Mouse (Mus musculus) lung, embryonic 16.5 days (tissue): ENCODE data around the gene Ptbp2. TPM values are rescaled to one million over a fixed set of nuclear protein-coding genes. Genes with fewer than 3 reads are reported as not detected.

ENCODE experiments used
- ATAC-seq: fragments of 200-750 bp; cut with Nextera tagmentation; 2 replicates; pipeline ENCODE4 v1.8.0; 2017; ENCODE audit warnings: low read depth, mild to moderate bottlenecking, moderate library complexity
- H3K27ac ChIP-seq: fragments of 300-500 bp; sonication (generic); 2 replicates; pipeline ENCODE4 v1.5.1; 2014; ENCODE audit warnings: mild to moderate bottlenecking, control low read depth, low read length
- H3K27me3 ChIP-seq: fragments of 300-500 bp; sonication (generic); 2 replicates; pipeline ENCODE4 v1.6.1; 2014; ENCODE audit warnings: low read depth, low read length, mixed read lengths; ENCODE audit not compliant: control insufficient read depth, insufficient read depth
- H3K36me3 ChIP-seq: fragments of 300-500 bp; sonication (generic); 2 replicates; pipeline ENCODE4 v1.6.1; 2014; ENCODE audit warnings: low read length; ENCODE audit not compliant: control insufficient read depth, insufficient read depth
- H3K4me1 ChIP-seq: fragments of 300-500 bp; sonication (generic); replicated peaks from 2 replicates; pipeline ENCODE4 v1.6.1; 2014; ENCODE audit warnings: low read length, mixed read lengths; ENCODE audit not compliant: control insufficient read depth, insufficient read depth
- H3K4me2 ChIP-seq: fragments of 300-500 bp; sonication (generic); 2 replicates; pipeline ENCODE4 v1.6.1; 2014; ENCODE audit warnings: low read depth, low read length, control low read depth
- H3K4me3 ChIP-seq: fragments of 300-500 bp; sonication (generic); 2 replicates; pipeline ENCODE4 v1.5.1; 2014; ENCODE audit warnings: mild to moderate bottlenecking, low read length, control low read depth
- H3K9ac ChIP-seq: fragments of 300-500 bp; sonication (generic); 2 replicates; pipeline ENCODE4 v1.6.1; 2014; ENCODE audit warnings: low read length, control low read depth
- H3K9me3 ChIP-seq: fragments of 300-500 bp; sonication (generic); 2 replicates; pipeline ENCODE4 v1.6.1; 2016; ENCODE audit warnings: low read length; ENCODE audit not compliant: control insufficient read depth
- WGBS: fragments of 180-500 bp; shearing (Covaris S2); extraction: QIAGEN DNeasy Blood & Tissue Kit; methylation state at CpG from one replicate; pipeline ENCODE4 v1.1.7; 2014; 5-methylcytosine and 5-hydroxymethylcytosine counted together
- polyA plus RNA-seq: library from polyadenylated mRNA; unstranded; fragments of >200 nt; fragmentation: Nextera tagmentation; extraction: Ambion mirVana; gene quantifications from 2 replicates; pipeline ENCODE4 v1.2.1, GENCODE M21; 2015

Gene Ptbp2
- polyA plus RNA-seq, 1 experiment from 2014 or later, result 48.2 TPM

GRCm38 (mm10) chr3:119776129-119776528 lies 8.1 kb downstream of the Ptbp2 start:
- ATAC-seq, result no peak
- Histone ChIP-seq H3K4me1 (peaks cover 12% of the 10 kb centered on the region), H3K9me3 (no peaks in the 10 kb centered on the region), H3K4me2 (no peak overlapping the region), H3K27ac (no peak overlapping the region), H3K4me3 (no peak overlapping the region), H3K9ac (no peak overlapping the region), H3K27me3 (no peaks in the 10 kb centered on the region), H3K36me3 (no peaks in the 10 kb centered on the region; the same call in 1 of the 2 replicates)
- 79% methylated on average over 5 of the region's 5 CpGs for WGBS

- Histone ChIP-seq H3K27me3 (no peaks in the 10 kb centered on the region), H3K9ac (no peak overlapping the region)
- 84% methylated on average over 2 of the region's 2 CpGs for WGBS
Observed at GRCm38 (mm10) chr3:119772789-119773188, 11.5 kb downstream of the Ptbp2 start.

GRCm38 (mm10) chr3:119763772-119764171 lies 20.5 kb downstream of the Ptbp2 start:
- no peak for ATAC-seq
- Histone ChIP-seq H3K9ac (no peak overlapping the region), H3K27me3 (no peaks in the 10 kb centered on the region), H3K36me3 (peaks cover 8% of the 10 kb centered on the region), H3K4me1 (no peaks in the 10 kb centered on the region), H3K27ac (no peak overlapping the region), H3K4me3 (no peak overlapping the region), H3K9me3 (peaks cover 3% of the 10 kb centered on the region; the same call in 1 of the 2 replicates), H3K4me2 (no peak overlapping the region)
- WGBS, result 82% methylated on average over 2 of the region's 2 CpGs

More at GRCm38 (mm10) chr3:119772789-119773188, 11.5 kb downstream of the Ptbp2 start:
- H3K36me3 ChIP-seq, result peaks cover 2% of the 10 kb centered on the region
- no peaks in the 10 kb centered on the region for H3K4me1 ChIP-seq
- H3K27ac ChIP-seq, result no peak overlapping the region
- H3K4me3 ChIP-seq, result no peak overlapping the region
- H3K9me3 ChIP-seq, result 0 out of 2 replicates have a peak, but pooled peaks cover 3% of the 10 kb centered on the region
- no peak for ATAC-seq
- no peak overlapping the region for H3K4me2 ChIP-seq

- no peaks in the 10 kb centered on the region for H3K4me1 ChIP-seq
- H3K4me2 ChIP-seq, result no peak overlapping the region
- ATAC-seq, result no peak
- H3K9ac ChIP-seq, result no peak overlapping the region
- peaks cover 6% of the 10 kb centered on the region for H3K36me3 ChIP-seq
- no peaks in the 10 kb centered on the region for H3K27me3 ChIP-seq
- H3K27ac ChIP-seq, result no peak overlapping the region
- no peaks in the 10 kb centered on the region; the same call in 1 of the 2 replicates for H3K9me3 ChIP-seq
- 91% methylated on average over 3 of the region's 3 CpGs for WGBS
- no peak overlapping the region for H3K4me3 ChIP-seq
Observed at GRCm38 (mm10) chr3:119761732-119762131, 22.5 kb downstream of the Ptbp2 start.

GRCm38 (mm10) chr3:119753791-119754190 lies 30.5 kb downstream of the Ptbp2 start:
- H3K27me3 ChIP-seq, result no peaks in the 10 kb centered on the region
- no peak overlapping the region for H3K4me2 ChIP-seq
- no peak overlapping the region for H3K4me3 ChIP-seq
- H3K9me3 ChIP-seq, result no peaks in the 10 kb centered on the region
- peaks cover 6% of the 10 kb centered on the region; the same call in 1 of the 2 replicates for H3K36me3 ChIP-seq
- H3K27ac ChIP-seq, result no peak overlapping the region
- ATAC-seq, result no peak
- no peaks in the 10 kb centered on the region for H3K4me1 ChIP-seq
- H3K9ac ChIP-seq, result no peak overlapping the region

GRCm38 (mm10) chr3:119749551-119750249 lies 34.6 kb downstream of the Ptbp2 start:
- 87% methylated on average over 3 of the region's 3 CpGs for WGBS
- no peak for ATAC-seq

GRCm38 (mm10) chr3:119749140-119749539 lies 35.1 kb downstream of the Ptbp2 start:
- 90% methylated on average over 2 of the region's 2 CpGs for WGBS
- Histone ChIP-seq H3K9ac (no peak overlapping the region), H3K27ac (no peak overlapping the region), H3K4me1 (no peaks in the 10 kb centered on the region), H3K27me3 (no peaks in the 10 kb centered on the region), H3K4me2 (no peak overlapping the region), H3K4me3 (no peak overlapping the region), H3K36me3 (peaks cover 20% of the 10 kb centered on the region), H3K9me3 (no peaks in the 10 kb centered on the region)
- ATAC-seq, result no peak

More at GRCm38 (mm10) chr3:119749551-119750249, 34.6 kb downstream of the Ptbp2 start:
- no peak overlapping the region for H3K4me2 ChIP-seq
- no peak overlapping the region for H3K9ac ChIP-seq
- H3K4me3 ChIP-seq, result no peak overlapping the region
- H3K4me1 ChIP-seq, result no peaks in the 10 kb centered on the region
- peaks cover 18% of the 10 kb centered on the region for H3K36me3 ChIP-seq
- H3K27me3 ChIP-seq, result no peaks in the 10 kb centered on the region
- H3K27ac ChIP-seq, result no peak overlapping the region
- H3K9me3 ChIP-seq, result no peaks in the 10 kb centered on the region

- H3K36me3 ChIP-seq, result peaks cover 25% of the 10 kb centered on the region
- H3K4me3 ChIP-seq, result no peak overlapping the region
- H3K9me3 ChIP-seq, result no peaks in the 10 kb centered on the region
- H3K27me3 ChIP-seq, result no peaks in the 10 kb centered on the region
- ATAC-seq, result no peak
- H3K27ac ChIP-seq, result no peak overlapping the region
- no peak overlapping the region for H3K9ac ChIP-seq
- no peak overlapping the region for H3K4me2 ChIP-seq
- H3K4me1 ChIP-seq, result no peaks in the 10 kb centered on the region
- 82% methylated on average over 2 of the region's 2 CpGs for WGBS
Observed at GRCm38 (mm10) chr3:119746656-119747055, 37.6 kb downstream of the Ptbp2 start.

- no peak overlapping the region for H3K27ac ChIP-seq
- H3K9ac ChIP-seq, result no peak overlapping the region
- ATAC-seq, result no peak
- peaks cover 25% of the 10 kb centered on the region for H3K36me3 ChIP-seq
- H3K4me2 ChIP-seq, result no peak overlapping the region
- no peaks in the 10 kb centered on the region for H3K9me3 ChIP-seq
- no peaks in the 10 kb centered on the region for H3K4me1 ChIP-seq
- WGBS, result 33% methylated on average over 1 of the region's 1 CpGs
- no peaks in the 10 kb centered on the region for H3K27me3 ChIP-seq
- H3K4me3 ChIP-seq, result no peak overlapping the region
Observed at GRCm38 (mm10) chr3:119745801-119746200, 38.5 kb downstream of the Ptbp2 start.
